37 mouse cellular contexts compared by ENCODE assay signal in the genomic region with DNA sequence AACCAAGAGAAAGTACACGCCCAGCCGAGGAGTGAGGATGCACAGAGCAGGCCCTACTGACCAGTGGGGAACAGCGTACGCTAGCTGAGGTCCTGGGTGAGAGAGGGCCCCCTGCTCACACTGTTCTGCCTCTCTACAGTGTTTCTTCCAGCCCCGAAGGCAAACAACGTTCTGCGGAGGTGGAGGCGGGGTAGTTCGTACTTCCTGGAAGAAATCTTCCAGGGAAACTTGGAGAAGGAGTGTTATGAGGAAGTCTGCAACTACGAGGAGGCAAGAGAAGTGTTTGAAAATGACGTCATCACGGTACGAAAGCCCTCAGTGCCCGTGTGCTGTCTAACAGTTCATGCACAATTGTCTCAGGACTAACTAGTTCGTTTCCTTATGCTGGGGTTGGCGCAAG. TPM values are rescaled to one million over a fixed set of nuclear protein-coding genes. Genes with fewer than 3 reads are reported as not detected.
DNase-seq lines count a peak whose midpoint lies in the region; ATAC-seq and TF ChIP-seq lines count a peak whose summit lies in the region.
"Had no signal": no experiment of that assay in that cellular context is flagged by ENCODE, and none has a peak within 500 bp of the region (broad histone marks: within the 10 kb centered on the region; RNA-seq: fewer than 3 reads in every experiment).

No protein-coding gene starts in this region.

- 46% methylated on average over 16 of the region's 16 CpGs for whole genome bisulfite sequencing in intestine, postnatal 0 days
- 43% methylated on average over 16 of the region's 16 CpGs for WGBS in lung, embryonic 16.5 days
- WGBS in kidney, embryonic 16.5 days: 70% methylated on average over 16 of the region's 16 CpGs

- no peak for TF ChIP-seq CTCF in intestine, postnatal 0 days (IDR thresholded peaks at IDR 0.05; ENCODE audit: low read depth)

- no peaks in the 10 kb centered on the region for H3K27me3 ChIP-seq in intestine, postnatal 0 days (replicated peaks; ENCODE audit: control insufficient read depth, insufficient read depth, low read length)
- H3K27me3 ChIP-seq in lung, embryonic 16.5 days (ENCODE audit: control insufficient read depth, insufficient read depth, low read depth, low read length): no peaks in the 10 kb centered on the region
- H3K27me3 ChIP-seq in kidney, embryonic 16.5 days (ENCODE audit: insufficient read depth, low read length): no peaks in the 10 kb centered on the region
- H3K27me3 ChIP-seq: embryonic facial prominence, embryonic 13.5 days; hindbrain, embryonic 15.5 days; kidney, embryonic 15.5 days; liver, embryonic 15.5 days; midbrain, embryonic 15.5 days; neural tube, embryonic 15.5 days had no signal

- no peaks in the 10 kb centered on the region for H3K9me3 ChIP-seq in intestine, postnatal 0 days (ENCODE audit: control insufficient read depth)
- no peaks in the 10 kb centered on the region for H3K9me3 ChIP-seq in lung, embryonic 16.5 days (ENCODE audit: control insufficient read depth, low read length)
- H3K9me3 ChIP-seq in kidney, embryonic 16.5 days (ENCODE audit: low read length): no peaks in the 10 kb centered on the region
- H3K9me3 ChIP-seq: embryonic facial prominence, embryonic 13.5 days; heart, embryonic 13.5 days; hindbrain, embryonic 10.5 days; hindbrain, embryonic 15.5 days; kidney, embryonic 15.5 days; liver, embryonic 15.5 days; midbrain, embryonic 10.5 days; midbrain, embryonic 15.5 days; neural tube, embryonic 15.5 days had no signal

- peak; percentile 67 for DNase-seq in lung, postnatal 36 days
- DNase-seq in heart, postnatal 36 days: no peak
- DNase-seq in spleen, postnatal 14 days (ENCODE audit: low spot score in 2 of 2): no peak
- DNase-seq in kidney, adult 11 months: no peak
- DNase-seq: adrenal gland, adult 2 months; cerebellum, adult 8-10 months; cerebellum, postnatal 36 days; embryo, embryonic 11 days; gastrocnemius, adult 2 months; gastrocnemius, postnatal 36 days; heart, adult 2 months; heart, postnatal 10 days; kidney, postnatal 36 days; right cerebral cortex, postnatal 25 days; thymus, postnatal 4 days had no signal

- ATAC-seq in granulocyte monocyte progenitor cell, adult 5-6 weeks (replicated peaks; ENCODE audit: poor library complexity, severe bottlenecking): 0 out of 2 replicates have a peak, but pooled peaks have one; percentile 19
- peak; percentile 17 for ATAC-seq in intestine, postnatal 0 days
- ATAC-seq in lung, embryonic 16.5 days (ENCODE audit: low read depth): peak; percentile 34; the same call in 1 of the 2 replicates
- no peak for ATAC-seq in kidney, embryonic 16.5 days (ENCODE audit: low FRiP score, low TSS enrichment)
- ATAC-seq: CD4-positive, CD25-positive, alpha-beta regulatory T cell, adult 4 months; forebrain, embryonic 16.5 days; inflammation-experienced regulatory T-cells, adult 6 months; midbrain, embryonic 15.5 days had no signal

- H3K36me3 ChIP-seq in intestine, postnatal 0 days (ENCODE audit: control insufficient read depth, insufficient read depth): peaks cover 5% of the 10 kb centered on the region; the same call in 1 of the 2 replicates
- no peaks in the 10 kb centered on the region for H3K36me3 ChIP-seq in lung, embryonic 16.5 days (ENCODE audit: control insufficient read depth, insufficient read depth, low read length)
- no peaks in the 10 kb centered on the region for H3K36me3 ChIP-seq in kidney, embryonic 16.5 days (ENCODE audit: insufficient read depth, low read length)
- H3K36me3 ChIP-seq: embryonic facial prominence, embryonic 13.5 days; heart, embryonic 13.5 days; hindbrain, embryonic 10.5 days; hindbrain, embryonic 15.5 days; kidney, embryonic 15.5 days; midbrain, embryonic 10.5 days; midbrain, embryonic 15.5 days; neural tube, embryonic 15.5 days had no signal

- H3K4me3 ChIP-seq in intestine, postnatal 0 days (ENCODE audit: low read depth, low read length): no peak overlapping the region
- no peak overlapping the region for H3K4me3 ChIP-seq in lung, embryonic 16.5 days (ENCODE audit: low read length)
- no peak overlapping the region for H3K4me3 ChIP-seq in kidney, embryonic 16.5 days (ENCODE audit: low read length)
- H3K4me3 ChIP-seq: embryonic facial prominence, embryonic 13.5 days; gastrocnemius, adult 2 months; heart, adult 2 months; heart, embryonic 13.5 days; hindbrain, embryonic 10.5 days; hindbrain, embryonic 15.5 days; kidney, embryonic 15.5 days; liver, embryonic 15.5 days; midbrain, embryonic 10.5 days; midbrain, embryonic 15.5 days; neural tube, embryonic 15.5 days had no signal

- no peak overlapping the region for H3K27ac ChIP-seq in intestine, postnatal 0 days (ENCODE audit: low read depth, low read length)
- H3K27ac ChIP-seq in lung, embryonic 16.5 days (ENCODE audit: low read length): no peak overlapping the region
- H3K27ac ChIP-seq in kidney, embryonic 16.5 days (ENCODE audit: low read length): no peak overlapping the region
- H3K27ac ChIP-seq: embryonic facial prominence, embryonic 13.5 days; gastrocnemius, adult 2 months; heart, adult 2 months; heart, embryonic 13.5 days; hindbrain, embryonic 10.5 days; hindbrain, embryonic 15.5 days; kidney, embryonic 15.5 days; liver, embryonic 15.5 days; midbrain, embryonic 10.5 days; midbrain, embryonic 15.5 days; neural tube, embryonic 15.5 days had no signal

- no peaks in the 10 kb centered on the region for H3K4me1 ChIP-seq in intestine, postnatal 0 days (replicated peaks; ENCODE audit: control insufficient read depth, insufficient read depth, low read length)
- H3K4me1 ChIP-seq in lung, embryonic 16.5 days (replicated peaks; ENCODE audit: control insufficient read depth, insufficient read depth, low read length): 0 out of 2 replicates have a peak, but pooled peaks cover 2% of the 10 kb centered on the region
- H3K4me1 ChIP-seq in kidney, embryonic 16.5 days (ENCODE audit: insufficient read depth, low read length): no peaks in the 10 kb centered on the region
- H3K4me1 ChIP-seq: embryonic facial prominence, embryonic 13.5 days; hindbrain, embryonic 10.5 days; hindbrain, embryonic 15.5 days; kidney, embryonic 15.5 days; midbrain, embryonic 10.5 days; midbrain, embryonic 15.5 days; neural tube, embryonic 15.5 days had no signal

- H3K4me2 ChIP-seq in intestine, postnatal 0 days (replicated peaks; ENCODE audit: low read depth): peak overlapping the region; percentile 17; the same call in 1 of the 2 replicates
- H3K4me2 ChIP-seq in lung, embryonic 16.5 days (ENCODE audit: low read depth, low read length): peak overlapping the region; percentile 34; the same call in 1 of the 2 replicates
- H3K4me2 ChIP-seq in kidney, embryonic 16.5 days (replicated peaks; ENCODE audit: low read depth, low read length): no peak overlapping the region
- H3K4me2 ChIP-seq: embryonic facial prominence, embryonic 13.5 days; heart, embryonic 13.5 days; hindbrain, embryonic 15.5 days; kidney, embryonic 15.5 days; midbrain, embryonic 15.5 days; neural tube, embryonic 15.5 days had no signal

- no peak overlapping the region for H3K9ac ChIP-seq in intestine, postnatal 0 days (ENCODE audit: low read depth, low read length)
- no peak overlapping the region for H3K9ac ChIP-seq in lung, embryonic 16.5 days (ENCODE audit: low read length)
- H3K9ac ChIP-seq in kidney, embryonic 16.5 days (replicated peaks; ENCODE audit: low read length): no peak overlapping the region
- H3K9ac ChIP-seq: embryonic facial prominence, embryonic 13.5 days; heart, embryonic 13.5 days; hindbrain, embryonic 15.5 days; kidney, embryonic 15.5 days; liver, embryonic 15.5 days; midbrain, embryonic 15.5 days; neural tube, embryonic 15.5 days had no signal

- intact Hi-C loops in heart, postnatal 36 days (cut with DNase I): no loop called here

RNA-seq across cellular contexts. Expression of gene Proz, which starts 2.4 kb away (rescaled TPM):
- not detected in 2 replicates for total RNA-seq in granulocyte monocyte progenitor cell, adult 5-6 weeks (2014; fragmentation: Nextera tagmentation)
- 0.09 and 0.21 TPM in 2 replicates for total RNA-seq in granulocyte monocyte progenitor cell, adult 5-6 weeks (2017)
- 15.9 and 19.5 TPM in 2 replicates for polyA plus RNA-seq in intestine, postnatal 0 days (2015; fragmentation: Nextera tagmentation; extraction: Ambion mirVana)
- 0.33 and 1.2 TPM in 2 replicates for polyA plus RNA-seq in lung, embryonic 16.5 days (2015; fragmentation: Nextera tagmentation; extraction: Ambion mirVana)
- not detected for total RNA-seq in heart, postnatal 36 days (2021)
- polyA plus RNA-seq in kidney, embryonic 16.5 days (2015; fragmentation: Nextera tagmentation; extraction: Ambion mirVana): 1.8 and 1.9 TPM in 2 replicates
- total RNA-seq: gastrocnemius, adult 2 months; gastrocnemius, postnatal 36 days; heart, adult 2 months; heart, postnatal 10 days; layer of hippocampus, adult 8-10 months; layer of hippocampus, postnatal 25 days; left cerebral cortex, adult 8-10 months; left cerebral cortex, postnatal 36 days had no signal
- polyA plus RNA-seq: heart, adult 2 months had no signal

RNA-seq across cellular contexts. Expression of gene F10, which starts 26.0 kb away (rescaled TPM):
- total RNA-seq in granulocyte monocyte progenitor cell, adult 5-6 weeks (2014; fragmentation: Nextera tagmentation): 27.7 and 33.4 TPM in 2 replicates
- 21.3 and 23.1 TPM in 2 replicates for total RNA-seq in granulocyte monocyte progenitor cell, adult 5-6 weeks (2017)
- 111 and 116 TPM in 2 replicates for polyA plus RNA-seq in intestine, postnatal 0 days (2015; fragmentation: Nextera tagmentation; extraction: Ambion mirVana)
- 1.6 and 4.6 TPM in 2 replicates for polyA plus RNA-seq in lung, embryonic 16.5 days (2015; fragmentation: Nextera tagmentation; extraction: Ambion mirVana)
- total RNA-seq in heart, postnatal 36 days (2021): under 1 TPM; 0.46 to 0.58 TPM
- polyA plus RNA-seq in kidney, embryonic 16.5 days (2015; fragmentation: Nextera tagmentation; extraction: Ambion mirVana): 3.9 and 4.0 TPM in 2 replicates
- total RNA-seq: gastrocnemius, adult 2 months; gastrocnemius, postnatal 36 days; layer of hippocampus, adult 8-10 months; layer of hippocampus, postnatal 25 days; left cerebral cortex, adult 8-10 months; left cerebral cortex, postnatal 36 days had no signal
- polyA plus RNA-seq: CD4-positive, CD25-positive, alpha-beta regulatory T cell, adult 4 months; inflammation-experienced regulatory T-cells, adult 6 months had no signal

RNA-seq across cellular contexts. Expression of gene F7, which starts 37.3 kb away (rescaled TPM):
- 1.3 TPM in 1 of 2 replicates, not detected in the other for total RNA-seq in granulocyte monocyte progenitor cell, adult 5-6 weeks (2014; fragmentation: Nextera tagmentation)
- total RNA-seq in granulocyte monocyte progenitor cell, adult 5-6 weeks (2017): 0.46 and 1.0 TPM in 2 replicates
- 0.08 TPM in 2 replicates for polyA plus RNA-seq in intestine, postnatal 0 days (2015; fragmentation: Nextera tagmentation; extraction: Ambion mirVana)
- 0.75 and 1.1 TPM in 2 replicates for polyA plus RNA-seq in lung, embryonic 16.5 days (2015; fragmentation: Nextera tagmentation; extraction: Ambion mirVana)
- under 1 TPM; 0.19 to 0.35 TPM for total RNA-seq in heart, postnatal 36 days (2021)
- polyA plus RNA-seq in kidney, embryonic 16.5 days (2015; fragmentation: Nextera tagmentation; extraction: Ambion mirVana): 0.15 and 0.19 TPM in 2 replicates
- total RNA-seq: gastrocnemius, adult 2 months; gastrocnemius, postnatal 36 days; heart, postnatal 10 days; layer of hippocampus, adult 8-10 months; layer of hippocampus, postnatal 25 days; left cerebral cortex, postnatal 36 days had no signal
- polyA plus RNA-seq: CD4-positive, CD25-positive, alpha-beta regulatory T cell, adult 4 months; embryonic facial prominence, embryonic 13.5 days; forebrain, embryonic 11.5 days; forebrain, embryonic 16.5 days; heart, embryonic 13.5 days; inflammation-experienced regulatory T-cells, adult 6 months; midbrain, embryonic 15.5 days; neural tube, embryonic 15.5 days; thymus, postnatal 0 days had no signal

RNA-seq across cellular contexts. Expression of gene Pcid2, which starts 42.1 kb away (rescaled TPM):
- total RNA-seq in granulocyte monocyte progenitor cell, adult 5-6 weeks (2014; fragmentation: Nextera tagmentation): 26.4 and 28.0 TPM in 2 replicates
- total RNA-seq in granulocyte monocyte progenitor cell, adult 5-6 weeks (2017): 17.1 and 20.2 TPM in 2 replicates
- 9.6 TPM in 2 replicates for polyA plus RNA-seq in intestine, postnatal 0 days (2015; fragmentation: Nextera tagmentation; extraction: Ambion mirVana)
- 36.4 and 38.4 TPM in 2 replicates for polyA plus RNA-seq in lung, embryonic 16.5 days (2015; fragmentation: Nextera tagmentation; extraction: Ambion mirVana)
- total RNA-seq in heart, postnatal 36 days (2021): 10 to 100 TPM in 1 of 2 experiments, 1 to 10 TPM in 1; 7.5 to 11.0 TPM
- 46.5 and 49.9 TPM in 2 replicates for polyA plus RNA-seq in kidney, embryonic 16.5 days (2015; fragmentation: Nextera tagmentation; extraction: Ambion mirVana)

RNA-seq across cellular contexts. Expression of gene Cul4a, which starts 42.3 kb away (rescaled TPM):
- total RNA-seq in granulocyte monocyte progenitor cell, adult 5-6 weeks (2014; fragmentation: Nextera tagmentation): 69.2 and 91.5 TPM in 2 replicates
- 76.6 and 97.6 TPM in 2 replicates for total RNA-seq in granulocyte monocyte progenitor cell, adult 5-6 weeks (2017)
- polyA plus RNA-seq in intestine, postnatal 0 days (2015; fragmentation: Nextera tagmentation; extraction: Ambion mirVana): 44.9 and 49.7 TPM in 2 replicates
- polyA plus RNA-seq in lung, embryonic 16.5 days (2015; fragmentation: Nextera tagmentation; extraction: Ambion mirVana): 93.9 and 101 TPM in 2 replicates
- 10 to 100 TPM; 77.2 to 81.4 TPM for total RNA-seq in heart, postnatal 36 days (2021)
- polyA plus RNA-seq in kidney, embryonic 16.5 days (2015; fragmentation: Nextera tagmentation; extraction: Ambion mirVana): 109 and 113 TPM in 2 replicates

Comparison
In these comparisons a context has a peak if more than half of its experiments do, and no peak if none do; other contexts are left out.
1. RNA of gene F10, which starts 26.0 kb away (polyA plus RNA-seq): 111 to 116 TPM in intestine, postnatal 0 days; 3.9 to 4.0 TPM in kidney, embryonic 16.5 days and 1.6 to 4.6 TPM in lung, embryonic 16.5 days; every median in the first group is over 10 times any median in the second.